Mouse (Mus musculus): ENCODE data around the gene Wdr47.
"Not testable (repeated sequence)": the region's sequence is repeated elsewhere in the genome, so short reads cannot be mapped to it uniquely, and the experiment has no call there.

The Wdr47 gene

DNA sequence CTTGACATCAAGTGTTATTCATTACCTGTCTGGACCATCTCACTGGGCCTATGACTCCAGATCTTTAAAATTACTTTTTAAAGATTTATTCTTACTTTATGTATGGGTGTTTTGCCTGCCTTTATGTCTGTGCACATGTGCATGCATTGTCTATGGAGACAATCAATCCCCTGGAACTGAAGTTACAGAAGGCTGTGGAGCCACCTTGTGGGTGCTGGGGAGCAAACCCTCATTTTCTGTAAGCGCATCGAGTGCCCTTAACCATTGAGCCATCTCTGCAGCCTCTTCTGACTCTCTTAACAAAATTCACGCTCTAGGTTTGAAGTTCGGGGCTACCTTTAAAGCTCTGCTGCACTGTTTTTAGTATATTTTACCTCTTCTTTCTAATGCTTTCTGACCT lies 48.3 kb downstream of the Wdr47 start:
- no peak for DNase-seq (ENCODE audit: low spot score in 2 of 2)

- no peak for DNase-seq (ENCODE audit: low spot score in 2 of 2)
Observed at GRCm38 (mm10) chr3:108640998-108641397, 49.9 kb downstream of the Wdr47 start.

GRCm38 (mm10) chr3:108644856-108645255 lies 53.8 kb downstream of the Wdr47 start:
- no peak for DNase-seq (ENCODE audit: low spot score in 2 of 2)

DNA sequence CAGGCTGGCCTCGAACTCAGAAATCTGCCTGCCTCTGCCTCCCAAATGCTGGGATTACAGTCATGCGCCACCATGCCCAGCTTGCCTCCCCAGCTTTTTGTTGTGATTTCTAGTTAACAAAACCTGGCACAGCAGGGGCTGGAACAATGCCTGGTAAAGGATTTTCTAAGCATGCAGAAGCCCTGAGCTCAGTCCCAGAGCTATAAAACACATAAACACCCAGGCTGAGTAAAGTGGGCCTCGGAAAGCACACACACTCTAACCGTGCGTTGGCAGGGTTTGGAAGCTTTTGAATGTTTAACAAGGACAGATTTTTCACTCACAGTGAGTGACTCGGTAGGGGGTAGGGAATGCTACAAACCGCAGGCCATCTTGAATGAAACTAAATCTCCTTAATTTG lies 55.0 kb downstream of the Wdr47 start:
- DNase-seq (ENCODE audit: low spot score in 2 of 2), result no peak

DNA sequence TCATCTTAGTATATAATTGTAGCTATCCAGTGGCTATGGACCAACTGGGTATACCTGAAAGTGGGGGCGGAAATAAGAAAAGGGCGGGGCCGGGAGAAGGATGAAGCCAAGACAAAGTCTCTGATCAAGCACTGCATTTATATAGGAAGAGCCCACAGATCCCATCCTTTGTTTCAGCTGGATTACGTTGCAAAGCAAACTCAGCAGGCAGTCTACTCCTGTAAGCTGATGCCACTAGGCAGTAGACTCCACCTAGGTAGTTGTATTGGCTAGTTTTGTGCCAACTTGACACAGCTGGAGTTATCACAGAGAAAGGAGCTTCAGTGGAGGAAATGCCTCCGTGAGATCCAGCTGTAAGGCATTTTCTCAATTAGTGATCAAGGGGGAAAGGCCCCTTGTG lies 56.6 kb downstream of the Wdr47 start:
- not testable (repeated sequence) for DNase-seq (ENCODE audit: low spot score in 2 of 2)

DNA sequence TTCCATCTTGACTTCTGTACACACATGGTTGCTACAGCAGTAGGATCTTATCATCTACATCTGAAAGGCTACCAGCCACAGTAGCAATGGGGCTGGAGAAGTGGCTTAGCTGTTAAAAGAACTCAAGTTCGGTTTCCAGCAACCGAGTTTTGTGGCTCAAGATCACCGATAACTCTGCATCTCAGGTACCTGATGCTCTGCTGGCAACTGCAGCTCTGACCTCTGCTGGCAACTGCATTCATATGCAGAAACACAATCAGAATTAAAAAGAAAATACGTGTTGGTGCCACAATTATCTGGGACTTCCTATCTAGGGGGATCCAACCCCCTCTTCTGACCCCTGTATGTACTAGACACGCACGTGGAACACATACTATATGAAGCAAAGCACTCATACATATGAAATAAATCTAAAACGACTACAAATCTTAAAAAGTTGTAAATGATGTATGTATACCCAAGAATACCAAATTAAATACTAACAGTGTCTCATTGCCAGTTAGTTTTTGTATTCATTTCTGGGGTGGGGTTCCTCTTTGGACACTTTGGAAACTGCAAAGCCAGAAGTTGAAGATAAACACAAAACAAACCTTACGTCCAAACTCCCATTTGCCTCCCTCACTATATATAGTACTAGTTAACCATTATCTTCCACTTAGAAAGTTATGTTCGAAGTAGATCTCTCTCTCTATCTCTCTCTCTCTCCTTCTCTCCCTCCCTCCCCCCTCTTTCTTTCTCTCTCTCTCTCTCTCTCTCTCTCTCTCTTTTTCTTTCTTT lies 62.0 kb downstream of the Wdr47 start:
- no peak for DNase-seq (ENCODE audit: low spot score in 2 of 2)

DNA sequence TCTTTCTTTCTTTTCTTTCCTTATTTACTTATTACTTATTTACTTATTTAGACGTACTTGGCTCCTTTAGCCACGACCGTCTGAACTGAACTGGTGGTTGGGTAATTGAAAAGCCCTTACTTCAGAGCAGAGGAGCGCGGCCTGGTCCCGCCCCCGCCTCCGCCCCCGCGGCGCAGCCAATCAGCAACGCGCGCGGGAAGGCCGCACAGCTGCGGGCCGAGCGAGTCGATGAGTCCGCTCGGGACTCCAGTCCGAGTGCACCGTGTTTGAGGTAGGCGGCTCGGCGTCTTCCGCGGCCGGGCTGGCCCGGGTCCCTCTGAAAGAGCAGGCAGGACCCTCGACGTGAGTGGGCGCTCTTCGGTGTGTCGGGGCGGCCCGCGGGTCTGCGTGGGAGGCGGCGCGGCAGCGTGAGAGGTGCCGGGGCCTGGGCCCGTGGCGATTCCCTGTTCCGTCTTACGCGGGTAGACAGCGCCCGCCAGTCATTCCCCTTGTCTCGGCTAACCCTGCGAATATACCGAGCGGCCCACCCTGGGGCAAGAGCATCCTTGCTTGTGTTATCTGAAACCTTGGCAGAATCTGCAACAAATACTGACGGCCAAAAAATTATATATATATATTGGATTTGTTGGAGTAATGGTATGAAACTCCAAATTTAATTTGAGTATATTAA lies 62.8 kb downstream of the Wdr47 start, which contains the start of gene Clcc1:
TSS of gene Clcc1 (plus strand) at position 204 of the 670 bp plus-strand sequence.
- peak; percentile 95 to 96 for DNase-seq (ENCODE audit: low spot score in 2 of 2)

- DNase-seq (ENCODE audit: low spot score in 2 of 2), result no peak
Observed at GRCm38 (mm10) chr3:108654566-108654965, 63.5 kb downstream of the Wdr47 start.

- no peak for DNase-seq (ENCODE audit: low spot score in 2 of 2)
Observed at GRCm38 (mm10) chr3:108655486-108655885, 64.4 kb downstream of the Wdr47 start.

GRCm38 (mm10) chr3:108658612-108659011 lies 67.5 kb downstream of the Wdr47 start:
- no peak for DNase-seq (ENCODE audit: low spot score in 2 of 2)

DNA sequence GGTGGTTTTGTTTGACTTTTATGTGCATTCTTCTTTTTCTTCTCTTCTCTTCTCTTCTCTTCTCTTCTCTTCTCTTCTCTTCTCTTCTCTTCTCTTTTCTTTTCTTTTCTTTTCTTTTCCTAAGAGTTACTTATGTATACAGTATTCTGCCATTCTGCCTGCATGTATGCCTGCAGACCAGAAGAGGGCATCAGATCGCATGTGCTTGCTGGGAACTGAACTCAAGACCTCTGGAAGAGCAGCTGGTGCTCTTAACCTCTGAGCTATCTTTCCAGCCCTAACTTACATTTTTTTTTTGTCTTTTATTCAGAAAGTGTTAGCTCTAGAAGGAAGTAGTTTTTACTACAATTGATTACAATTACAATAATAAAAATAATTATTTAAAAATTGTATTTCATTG lies 69.9 kb downstream of the Wdr47 start:
- DNase-seq (ENCODE audit: low spot score in 2 of 2), result no peak

- DNase-seq (ENCODE audit: low spot score in 2 of 2), result no peak
Observed at GRCm38 (mm10) chr3:108676616-108677015, 85.5 kb downstream of the Wdr47 start.

DNA sequence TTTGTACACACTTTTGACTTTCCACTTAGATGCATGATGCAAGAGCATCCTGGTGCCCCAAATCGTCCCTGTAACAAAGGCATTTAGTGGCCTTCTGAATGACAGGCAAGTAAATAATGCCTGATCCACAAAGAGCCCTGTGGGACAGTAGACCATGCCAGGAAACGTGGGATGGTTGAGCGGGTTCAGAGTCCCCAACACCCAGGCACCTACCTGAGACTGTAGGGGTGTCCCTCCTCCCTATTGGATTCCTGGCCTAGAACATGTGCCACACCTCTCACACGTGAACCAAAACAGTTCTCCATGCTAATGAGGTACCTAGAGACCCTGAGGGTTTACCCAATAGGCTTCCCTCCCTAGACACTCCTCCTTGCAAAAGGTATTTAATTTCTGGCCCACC lies 89.9 kb downstream of the Wdr47 start:
- no peak for DNase-seq (ENCODE audit: low spot score in 2 of 2)

DNA sequence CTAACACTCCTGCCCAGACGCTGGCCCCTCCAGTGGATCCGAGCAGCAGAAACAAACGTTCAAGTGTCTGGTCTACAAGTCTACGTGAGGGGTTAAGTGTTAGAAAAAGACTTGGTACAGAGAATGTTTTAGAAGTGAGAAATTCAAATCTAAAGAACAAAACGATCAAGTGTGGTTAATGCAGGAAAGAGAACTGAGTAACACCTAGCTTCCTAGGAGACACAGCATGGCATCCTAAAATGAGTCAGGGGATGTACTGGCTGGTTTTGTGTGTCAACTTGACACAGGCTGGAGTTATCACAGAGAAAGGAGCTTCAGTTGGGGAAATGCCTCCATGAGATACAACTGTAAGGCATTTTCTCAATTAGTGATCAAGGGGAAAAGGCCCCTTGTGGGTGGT lies 92.5 kb downstream of the Wdr47 start:
- not testable (repeated sequence) for DNase-seq (ENCODE audit: low spot score in 2 of 2)

GRCm38 (mm10) chr3:108685701-108686100 lies 94.6 kb downstream of the Wdr47 start:
- no peak for DNase-seq (ENCODE audit: low spot score in 2 of 2)

- no peak for DNase-seq (ENCODE audit: low spot score in 2 of 2)
Observed at GRCm38 (mm10) chr3:108689015-108689441, 97.9 kb downstream of the Wdr47 start.

GRCm38 (mm10) chr3:108689446-108689845 lies 98.4 kb downstream of the Wdr47 start:
- DNase-seq (ENCODE audit: low spot score in 2 of 2), result no peak

DNA sequence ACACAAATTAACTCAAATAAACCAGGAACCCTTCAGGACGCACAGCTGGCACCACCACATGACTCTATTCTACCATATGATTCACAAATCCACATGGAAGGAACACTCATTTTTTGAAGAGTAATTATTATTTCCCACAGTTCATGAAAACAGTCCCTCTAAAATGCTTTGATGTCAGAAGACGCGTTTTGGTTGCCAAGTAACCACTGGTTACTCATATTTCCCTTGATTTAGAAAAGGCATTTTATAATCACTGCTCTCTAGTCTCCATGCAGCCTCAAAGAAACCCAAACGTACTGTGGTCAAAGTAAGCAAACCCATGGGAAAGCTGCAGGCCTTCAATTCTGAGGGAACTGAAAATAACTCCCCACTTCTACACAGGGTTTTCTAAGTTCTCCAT lies 98.9 kb downstream of the Wdr47 start:
- DNase-seq (ENCODE audit: low spot score in 2 of 2), result no peak

- DNase-seq (ENCODE audit: low spot score in 2 of 2), result no peak
Observed at GRCm38 (mm10) chr3:108694321-108694720, 103.2 kb downstream of the Wdr47 start.

All from heart, adult 9 months (tissue).